Mouse (Mus musculus) heart, embryonic 11.5 days (tissue): ENCODE measurements around the gene Rgs12. TPM values are rescaled to one million over a fixed set of nuclear protein-coding genes. Genes with fewer than 3 reads are reported as not detected.

Experiments
- ATAC-seq: fragments of 200-750 bp; cut with Nextera tagmentation; replicated peaks from 2 replicates; pipeline ENCODE4 v1.8.0; 2017; ENCODE audit warnings: moderate library complexity; ENCODE audit not compliant: insufficient number of reproducible peaks, low FRiP score, low TSS enrichment
- H3K27ac ChIP-seq: fragments of 300-500 bp; sonication (generic); 2 replicates; pipeline ENCODE4 v1.5.1; 2014; ENCODE audit warnings: mild to moderate bottlenecking, low read depth, low read length
- H3K27me3 ChIP-seq: fragments of 300-500 bp; sonication (generic); 2 replicates; pipeline ENCODE4 v1.6.1; 2014; ENCODE audit warnings: mild to moderate bottlenecking, low read length, mixed read lengths; ENCODE audit not compliant: control insufficient read depth, insufficient read depth
- H3K36me3 ChIP-seq: fragments of 300-500 bp; sonication (generic); 2 replicates; pipeline ENCODE4 v1.6.1; 2014; ENCODE audit warnings: mild to moderate bottlenecking, low read length, moderate library complexity, mixed read lengths; ENCODE audit not compliant: control insufficient read depth, insufficient read depth
- H3K4me1 ChIP-seq: fragments of 300-500 bp; sonication (generic); 2 replicates; pipeline ENCODE4 v1.6.1; 2014; ENCODE audit warnings: low read length; ENCODE audit not compliant: control insufficient read depth, insufficient read depth
- H3K4me2 ChIP-seq: fragments of 300-500 bp; sonication (generic); 2 replicates; pipeline ENCODE4 v1.6.1; 2014; ENCODE audit warnings: mild to moderate bottlenecking, moderate library complexity
- H3K4me3 ChIP-seq: fragments of 300-500 bp; sonication (generic); 2 replicates; pipeline ENCODE4 v1.5.1; 2014; ENCODE audit warnings: low read depth, low read length
- H3K9ac ChIP-seq: fragments of 300-500 bp; sonication (generic); 2 replicates; pipeline ENCODE4 v1.6.1; 2014; ENCODE audit warnings: mild to moderate bottlenecking, low read depth, low read length, moderate library complexity
- H3K9me3 ChIP-seq: fragments of 300-500 bp; sonication (generic); replicated peaks from 2 replicates; pipeline ENCODE4 v1.6.1; 2016; ENCODE audit warnings: low read length; ENCODE audit not compliant: control insufficient read depth
- WGBS: fragments of 180-500 bp; shearing (Covaris S2); extraction: QIAGEN DNeasy Blood & Tissue Kit; methylation state at CpG from one replicate; pipeline ENCODE4 v1.1.7; 2014; ENCODE audit not compliant: insufficient replicate concordance; 5-methylcytosine and 5-hydroxymethylcytosine counted together
- polyA plus RNA-seq: library from polyadenylated mRNA; unstranded; fragments of >200 nt; fragmentation: Nextera tagmentation; extraction: Ambion mirVana; gene quantifications from 2 replicates; pipeline ENCODE4 v1.2.1, GENCODE M21; 2014

Rgs12 gene
- polyA plus RNA-seq, 1 experiment from 2014 or later: 25.6 TPM

DNA sequence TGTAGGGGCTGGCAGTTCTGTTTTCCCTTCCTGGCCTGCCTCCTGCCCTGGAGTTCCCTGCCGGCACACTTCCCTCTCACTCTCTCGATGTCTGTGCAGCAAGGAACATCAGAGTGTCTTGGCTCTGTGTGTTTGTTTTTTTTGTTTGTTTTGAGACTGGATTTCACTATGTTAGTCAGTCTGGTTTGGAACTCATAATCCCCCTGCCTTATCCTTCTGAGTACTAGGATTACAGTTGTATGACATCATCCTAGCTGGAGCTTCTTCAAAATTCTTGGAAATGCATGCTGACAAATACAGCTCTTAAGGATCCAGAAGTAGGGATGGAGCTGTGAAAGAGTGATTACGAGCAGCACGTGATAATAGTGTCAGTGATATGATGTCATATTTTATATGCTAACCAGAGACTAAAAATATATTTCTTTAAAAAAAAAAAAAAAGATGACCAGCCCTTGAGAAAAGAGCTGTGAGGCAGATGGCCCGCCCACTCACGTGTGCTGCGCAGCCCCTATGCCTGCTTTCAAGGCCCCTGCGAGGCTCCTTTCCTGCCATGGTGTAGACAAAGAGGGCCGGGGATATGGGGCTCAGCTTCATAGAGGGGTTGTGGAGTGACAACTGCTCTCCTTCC, 70.5 kb downstream of the Rgs12 start:
- H3K27me3 ChIP-seq: no peaks in the 10 kb centered on the region
- no peak overlapping the region for H3K9ac ChIP-seq
- no peak overlapping the region for H3K4me3 ChIP-seq
- 70% methylated on average over 9 of the region's 9 CpGs for WGBS
- ATAC-seq: no peak
- peaks cover 17% of the 10 kb centered on the region for H3K4me1 ChIP-seq
- no peak overlapping the region for H3K27ac ChIP-seq
- H3K9me3 ChIP-seq: no peaks in the 10 kb centered on the region
- H3K4me2 ChIP-seq: no peak overlapping the region
- H3K36me3 ChIP-seq: peaks cover 3% of the 10 kb centered on the region

GRCm38 (mm10) chr5:35020410-35021241, 71.4 kb downstream of the Rgs12 start:
- no peak overlapping the region for H3K9ac ChIP-seq
- WGBS: 78% methylated on average over 9 of the region's 9 CpGs
- H3K9me3 ChIP-seq: no peaks in the 10 kb centered on the region
- peaks cover 17% of the 10 kb centered on the region for H3K4me1 ChIP-seq
- H3K36me3 ChIP-seq: peaks cover 3% of the 10 kb centered on the region
- ATAC-seq: no peak
- H3K27ac ChIP-seq: no peak overlapping the region
- no peak overlapping the region for H3K4me2 ChIP-seq
- no peaks in the 10 kb centered on the region for H3K27me3 ChIP-seq
- H3K4me3 ChIP-seq: no peak overlapping the region

- H3K27ac ChIP-seq: no peak overlapping the region
- peaks cover 30% of the 10 kb centered on the region for H3K36me3 ChIP-seq
- WGBS: 15% methylated on average over 2 of the region's 2 CpGs
- H3K4me1 ChIP-seq: peaks cover 17% of the 10 kb centered on the region
- no peak; the same call in 1 of the 2 replicates for ATAC-seq
- no peak overlapping the region for H3K4me2 ChIP-seq
- H3K9me3 ChIP-seq: no peaks in the 10 kb centered on the region
- H3K9ac ChIP-seq: no peak overlapping the region
- H3K27me3 ChIP-seq: no peaks in the 10 kb centered on the region
- no peak overlapping the region for H3K4me3 ChIP-seq
Measured at GRCm38 (mm10) chr5:35024975-35025374, 75.7 kb downstream of the Rgs12 start.

- no peak overlapping the region for H3K27ac ChIP-seq
- WGBS: 93% methylated on average over 1 of the region's 1 CpGs
- no peak for ATAC-seq
- no peaks in the 10 kb centered on the region for H3K27me3 ChIP-seq
- no peaks in the 10 kb centered on the region for H3K4me1 ChIP-seq
- peaks cover 46% of the 10 kb centered on the region for H3K36me3 ChIP-seq
- H3K4me2 ChIP-seq: no peak overlapping the region
- H3K9ac ChIP-seq: no peak overlapping the region
- no peaks in the 10 kb centered on the region for H3K9me3 ChIP-seq
- no peak overlapping the region for H3K4me3 ChIP-seq
Measured at GRCm38 (mm10) chr5:35029303-35029702, 80.1 kb downstream of the Rgs12 start.

DNA sequence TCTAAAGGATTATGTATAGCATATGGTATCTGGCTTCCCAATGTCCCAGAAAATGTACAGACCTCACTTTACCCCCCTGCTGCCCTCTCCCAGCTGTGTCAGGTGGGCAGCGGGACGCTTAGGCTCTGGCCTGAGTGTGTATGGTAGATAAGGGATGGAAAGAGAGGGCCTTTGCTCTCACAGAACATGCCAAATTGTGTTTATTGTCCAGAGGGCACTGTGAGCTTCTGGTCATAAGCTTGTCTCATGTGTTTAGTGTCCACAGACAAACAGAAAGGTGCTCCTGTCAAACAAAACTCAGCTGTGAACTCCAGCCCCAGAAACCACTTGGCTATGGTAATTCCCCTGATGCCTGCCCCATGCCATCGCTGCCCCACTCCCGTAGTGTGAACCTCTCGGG, 80.5 kb downstream of the Rgs12 start:
- Histone ChIP-seq H3K9me3 (no peaks in the 10 kb centered on the region), H3K36me3 (peaks cover 46% of the 10 kb centered on the region), H3K4me1 (no peaks in the 10 kb centered on the region), H3K9ac (no peak overlapping the region), H3K4me2 (no peak overlapping the region), H3K4me3 (no peak overlapping the region), H3K27me3 (no peaks in the 10 kb centered on the region), H3K27ac (no peak overlapping the region)
- ATAC-seq: no peak
- WGBS: 81% methylated on average over 5 of the region's 5 CpGs

DNA sequence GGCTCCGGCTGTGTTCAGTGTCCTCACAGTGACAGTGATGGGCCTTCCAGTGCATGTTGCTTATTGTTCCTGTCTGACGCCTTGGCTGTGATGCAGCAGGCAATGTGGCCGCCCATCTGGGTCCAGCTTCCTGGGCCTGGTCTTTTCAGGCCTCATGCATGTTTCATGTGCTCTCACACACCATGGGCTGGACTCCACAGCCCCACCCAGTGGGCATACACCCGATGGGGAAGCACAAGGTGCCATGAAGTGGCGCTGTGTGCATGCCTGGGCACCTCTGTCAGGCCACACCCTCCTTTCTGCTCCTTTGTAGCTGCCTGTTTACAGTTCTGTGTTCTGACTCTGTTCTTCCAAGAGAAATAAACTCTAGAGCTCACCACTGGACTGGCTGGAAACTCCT, 83.8 kb downstream of the Rgs12 start:
- Histone ChIP-seq H3K9me3 (no peaks in the 10 kb centered on the region), H3K9ac (no peak overlapping the region), H3K4me2 (no peak overlapping the region), H3K4me1 (peaks cover 6% of the 10 kb centered on the region; the same call in 1 of the 2 replicates), H3K36me3 (peaks cover 29% of the 10 kb centered on the region), H3K4me3 (no peak overlapping the region), H3K27ac (no peak overlapping the region), H3K27me3 (no peaks in the 10 kb centered on the region)
- WGBS: 85% methylated on average over 5 of the region's 5 CpGs
- ATAC-seq: no peak

DNA sequence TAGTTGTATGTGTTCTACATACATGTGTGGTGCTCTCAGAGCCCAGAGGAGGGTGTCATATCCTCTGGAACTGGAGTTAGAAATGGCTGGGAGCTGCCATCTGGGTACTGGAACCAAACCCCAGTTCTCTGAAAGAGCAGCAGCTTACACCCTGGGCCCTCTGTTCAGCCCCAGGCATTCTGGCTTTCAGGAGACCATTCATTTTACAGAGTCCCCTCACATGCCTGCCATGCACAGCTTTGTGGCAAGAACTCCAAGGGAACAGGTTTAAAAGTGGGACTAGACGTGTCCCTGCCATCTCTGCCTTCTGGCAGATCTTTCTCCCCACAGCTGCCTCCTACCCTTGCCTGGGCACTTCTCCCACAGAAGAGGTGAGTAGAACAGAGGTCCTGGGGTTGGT, 84.4 kb downstream of the Rgs12 start:
- H3K4me3 ChIP-seq: no peak overlapping the region
- H3K36me3 ChIP-seq: peaks cover 28% of the 10 kb centered on the region
- peaks cover 6% of the 10 kb centered on the region; the same call in 1 of the 2 replicates for H3K4me1 ChIP-seq
- ATAC-seq: no peak
- 92% methylated on average over 1 of the region's 1 CpGs for WGBS
- H3K27me3 ChIP-seq: no peaks in the 10 kb centered on the region
- H3K27ac ChIP-seq: no peak overlapping the region
- no peak overlapping the region for H3K9ac ChIP-seq
- H3K9me3 ChIP-seq: no peaks in the 10 kb centered on the region
- H3K4me2 ChIP-seq: no peak overlapping the region

GRCm38 (mm10) chr5:35035141-35035540, 85.9 kb downstream of the Rgs12 start:
- Histone ChIP-seq H3K27ac (no peak overlapping the region; the same call in 1 of the 2 replicates), H3K9ac (no peak overlapping the region), H3K4me2 (no peak overlapping the region), H3K36me3 (peaks cover 18% of the 10 kb centered on the region), H3K27me3 (no peaks in the 10 kb centered on the region), H3K4me1 (peaks cover 6% of the 10 kb centered on the region; the same call in 1 of the 2 replicates), H3K4me3 (no peak overlapping the region), H3K9me3 (no peaks in the 10 kb centered on the region)
- no peak for ATAC-seq
- WGBS: 77% methylated on average over 5 of the region's 5 CpGs
